Mouse (Mus musculus) liver, postnatal 0 days (tissue): Measurements from ENCODE around the gene Prlh. TPM values are rescaled to one million over a fixed set of nuclear protein-coding genes. Genes with fewer than 3 reads are reported as not detected.

Source experiments
- ATAC-seq: fragments of 200-750 bp; cut with Nextera tagmentation; 2 replicates; pipeline ENCODE4 v1.8.0; 2017; ENCODE audit warnings: mild to moderate bottlenecking, moderate library complexity
- DNase-seq: peaks from one replicate; pipeline ENCODE4 v3.0.0-alpha.2; 2016
- H3K27ac ChIP-seq: fragments of 300-500 bp; sonication (generic); 2 replicates; pipeline ENCODE4 v1.5.1; 2014; ENCODE audit warnings: antibody characterized with exemption, moderate library complexity, mild to moderate bottlenecking, low read depth
- H3K27me3 ChIP-seq: fragments of 300-500 bp; sonication (generic); 2 replicates; pipeline ENCODE4 v1.6.1; 2014; ENCODE audit warnings: low read length, control low read depth, mixed read lengths; ENCODE audit not compliant: insufficient read depth
- H3K36me3 ChIP-seq: fragments of 300-500 bp; sonication (generic); replicated peaks from 2 replicates; pipeline ENCODE4 v1.6.1; 2014; ENCODE audit warnings: mild to moderate bottlenecking, control low read depth, low read length, moderate library complexity, mixed read lengths; ENCODE audit not compliant: insufficient read depth
- H3K4me1 ChIP-seq: fragments of 300-500 bp; sonication (generic); 2 replicates; pipeline ENCODE4 v1.6.1; 2014; ENCODE audit warnings: antibody characterized with exemption, mild to moderate bottlenecking, control low read depth; ENCODE audit not compliant: insufficient read depth
- H3K4me2 ChIP-seq: fragments of 300-500 bp; sonication (generic); 2 replicates; pipeline ENCODE4 v1.6.1; 2014; ENCODE audit warnings: low read depth, mild to moderate bottlenecking, low read length, moderate library complexity, mixed read lengths
- H3K4me3 ChIP-seq: fragments of 300-500 bp; sonication (generic); 2 replicates; pipeline ENCODE4 v1.5.1; 2014; ENCODE audit warnings: low read depth, low read length
- H3K9ac ChIP-seq: fragments of 300-500 bp; sonication (generic); replicated peaks from 2 replicates; pipeline ENCODE4 v1.6.1; 2014; ENCODE audit warnings: mild to moderate bottlenecking, moderate library complexity
- H3K9me3 ChIP-seq: fragments of 300-500 bp; sonication (generic); 2 replicates; pipeline ENCODE4 v1.6.1; 2016; ENCODE audit warnings: mild to moderate bottlenecking, control low read depth, low read length, mixed read lengths
- CTCF ChIP-seq: sonication (generic); IDR thresholded peaks from 2 replicates; pipeline ENCODE4 v1.5.1; 2016; ENCODE audit warnings: antibody characterized with exemption, low read depth
- EP300 ChIP-seq: IDR thresholded peaks from 2 replicates; pipeline ENCODE4 v1.6.1; 2016; ENCODE audit warnings: antibody characterized with exemption, low read depth, mild to moderate bottlenecking
- WGBS: fragments of 180-500 bp; shearing (Covaris S2); extraction: QIAGEN DNeasy Blood & Tissue Kit; methylation state at CpG from one replicate; pipeline ENCODE4 v1.1.7; 2014; ENCODE audit not compliant: insufficient replicate concordance; 5-methylcytosine and 5-hydroxymethylcytosine counted together
- polyA plus RNA-seq: library from polyadenylated mRNA; unstranded; fragments of >200 nt; fragmentation: Nextera tagmentation; extraction: Ambion mirVana; gene quantifications from 2 replicates; pipeline ENCODE4 v1.2.1, GENCODE M21; 2015

The Prlh gene
- polyA plus RNA-seq, 1 experiment from 2014 or later = not detected

DNA sequence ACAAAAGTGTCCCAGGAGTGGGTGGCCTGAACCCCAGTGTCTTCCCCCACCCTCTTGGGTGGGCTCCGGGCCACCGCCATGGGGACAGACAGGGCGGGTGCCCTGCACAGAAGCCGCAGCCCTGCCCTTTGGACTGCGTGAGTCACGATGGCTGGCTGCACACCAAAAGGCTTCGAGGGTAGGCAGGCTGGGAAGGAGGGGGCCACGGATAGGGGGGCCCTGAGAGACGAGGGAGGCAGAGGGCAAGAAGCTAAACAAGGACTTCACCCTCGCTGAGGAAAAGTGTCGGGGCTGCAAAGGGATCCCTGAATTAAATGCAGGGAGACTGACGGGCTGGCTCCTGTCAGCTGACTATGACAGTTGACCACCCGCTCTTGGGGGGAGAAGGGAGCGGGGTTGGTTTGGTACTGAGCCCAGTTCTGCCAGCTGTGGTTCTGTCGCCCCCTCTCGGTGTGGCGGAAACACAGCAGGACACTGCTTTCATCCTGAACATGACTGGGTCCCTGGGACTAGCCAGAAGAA, 43.2 kb upstream of the Prlh start:
- TF ChIP-seq CTCF = peak; percentile 19; the same call in 1 of the 2 replicates
- no peak for TF ChIP-seq EP300
- no peaks in the 10 kb centered on the region for H3K36me3 ChIP-seq
- DNase-seq = peak; percentile 34
- H3K4me3 ChIP-seq = no peak overlapping the region
- 0 out of 2 replicates have a peak overlapping the region, but pooled peaks have one; percentile 4 for H3K4me2 ChIP-seq
- 40% methylated on average over 17 of the region's 17 CpGs for WGBS
- ATAC-seq = peak; percentile 21; the same call in 1 of the 2 replicates
- peaks cover 2% of the 10 kb centered on the region; the same call in 1 of the 2 replicates for H3K27me3 ChIP-seq
- H3K27ac ChIP-seq = no peak overlapping the region
- H3K9ac ChIP-seq = no peak overlapping the region
- peaks cover 2% of the 10 kb centered on the region; the same call in 1 of the 2 replicates for H3K4me1 ChIP-seq
- no peaks in the 10 kb centered on the region for H3K9me3 ChIP-seq

- Histone ChIP-seq H3K4me2 (no peak overlapping the region), H3K36me3 (no peaks in the 10 kb centered on the region), H3K27me3 (peaks cover 8% of the 10 kb centered on the region; the same call in 1 of the 2 replicates), H3K9ac (no peak overlapping the region), H3K9me3 (no peaks in the 10 kb centered on the region), H3K4me1 (peaks cover 10% of the 10 kb centered on the region; the same call in 1 of the 2 replicates), H3K4me3 (no peak overlapping the region), H3K27ac (no peak overlapping the region)
- DNase-seq (no peak), ATAC-seq (no peak)
- no peak for TF ChIP-seq CTCF
- no peak for TF ChIP-seq EP300
- WGBS = 73% methylated on average over 6 of the region's 6 CpGs
Observed at GRCm38 (mm10) chr1:90913231-90913630, 39.7 kb upstream of the Prlh start.

- H3K4me3 ChIP-seq = no peak within 1 kb of the TSS
Observed at GRCm38 (mm10) chr1:90914948-90915569, 37.8 kb upstream of the Prlh start, which contains the start of gene Mlph. Mlph (plus strand) TSS chr1:90915085.

DNA sequence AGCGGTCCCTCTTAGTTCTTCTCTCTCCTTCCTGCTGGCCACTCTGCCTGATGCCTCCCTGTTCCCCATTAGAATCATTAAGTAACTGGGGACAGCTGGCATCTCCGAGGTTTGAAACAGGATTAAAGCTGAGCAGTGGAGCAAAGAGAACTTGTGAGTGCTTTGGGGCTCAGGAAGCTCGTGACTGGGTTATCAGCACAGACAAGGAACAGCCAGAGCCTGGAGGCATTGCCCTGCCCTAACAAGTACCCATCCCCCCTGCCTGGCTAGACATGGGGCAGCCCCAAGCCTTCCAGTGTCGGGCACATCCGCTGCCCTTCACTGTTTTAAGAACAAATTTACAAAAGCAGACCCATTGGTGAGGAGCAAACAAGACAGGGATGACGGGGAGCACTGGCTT, 35.4 kb upstream of the Prlh start:
- Histone ChIP-seq H3K9me3 (peaks cover 6% of the 10 kb centered on the region; the same call in 1 of the 2 replicates), H3K27ac (no peak overlapping the region), H3K4me1 (peaks cover 10% of the 10 kb centered on the region; the same call in 1 of the 2 replicates), H3K4me2 (no peak overlapping the region), H3K4me3 (no peak overlapping the region), H3K27me3 (peaks cover 8% of the 10 kb centered on the region; the same call in 1 of the 2 replicates), H3K36me3 (no peaks in the 10 kb centered on the region), H3K9ac (no peak overlapping the region)
- 43% methylated on average over 6 of the region's 6 CpGs for WGBS
- ATAC-seq (no peak), DNase-seq (no peak)
- TF ChIP-seq CTCF = no peak
- no peak for TF ChIP-seq EP300

More at GRCm38 (mm10) chr1:90914948-90915569, 37.8 kb upstream of the Prlh start, which contains the start of gene Mlph:
- peak; percentile 36 for DNase-seq
- Histone ChIP-seq H3K36me3 (no peaks in the 10 kb centered on the region), H3K9ac (no peak within 1 kb of the TSS), H3K9me3 (peaks cover 2% of the 10 kb centered on the region; the same call in 1 of the 2 replicates), H3K4me1 (peaks cover 10% of the 10 kb centered on the region; the same call in 1 of the 2 replicates), H3K4me2 (peak within 1 kb of the TSS; percentile 62), H3K27ac (no peak within 1 kb of the TSS), H3K27me3 (peaks cover 8% of the 10 kb centered on the region; the same call in 1 of the 2 replicates)
- ATAC-seq = peak; percentile 58; the same call in 1 of the 2 replicates
- WGBS = 13% methylated on average over 18 of the region's 18 CpGs
- TF ChIP-seq EP300 (no peak), CTCF (no peak)

DNA sequence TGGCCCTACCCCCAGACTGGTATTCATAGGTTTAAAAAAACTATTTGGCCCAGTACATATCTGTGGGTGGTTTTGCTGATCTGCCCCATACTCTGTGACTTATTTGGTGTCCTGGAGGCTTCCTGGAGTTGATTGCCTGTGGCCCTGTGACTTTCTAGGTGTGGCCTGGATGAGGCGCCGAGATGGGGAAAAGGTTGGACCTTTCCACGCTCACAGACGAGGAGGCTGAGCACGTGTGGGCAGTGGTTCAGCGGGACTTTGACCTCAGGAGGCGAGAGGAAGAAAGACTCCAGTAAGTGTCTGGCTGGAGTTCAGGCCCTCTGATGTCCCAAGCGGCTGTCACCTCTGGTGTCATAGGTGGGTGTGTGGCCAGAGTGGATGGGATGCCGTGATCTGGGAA, 31.2 kb upstream of the Prlh start:
- H3K36me3 ChIP-seq = no peaks in the 10 kb centered on the region
- H3K9me3 ChIP-seq = peaks cover 6% of the 10 kb centered on the region; the same call in 1 of the 2 replicates
- ATAC-seq (no peak), DNase-seq (no peak)
- no peak overlapping the region for H3K4me3 ChIP-seq
- no peaks in the 10 kb centered on the region for H3K27me3 ChIP-seq
- TF ChIP-seq EP300 (no peak), CTCF (no peak)
- H3K9ac ChIP-seq = no peak overlapping the region
- no peak overlapping the region for H3K27ac ChIP-seq
- H3K4me1 ChIP-seq = no peaks in the 10 kb centered on the region
- H3K4me2 ChIP-seq = no peak overlapping the region
- whole genome bisulfite sequencing = 84% methylated on average over 9 of the region's 9 CpGs

GRCm38 (mm10) chr1:90926030-90926429, 26.9 kb upstream of the Prlh start:
- Histone ChIP-seq H3K27me3 (peaks cover 8% of the 10 kb centered on the region), H3K4me1 (peaks cover 4% of the 10 kb centered on the region), H3K4me2 (no peak overlapping the region), H3K36me3 (no peaks in the 10 kb centered on the region), H3K27ac (no peak overlapping the region), H3K9ac (no peak overlapping the region), H3K4me3 (no peak overlapping the region), H3K9me3 (no peaks in the 10 kb centered on the region)
- ATAC-seq = no peak
- 77% methylated on average over 4 of the region's 4 CpGs for WGBS
- DNase-seq = no peak
- TF ChIP-seq CTCF (no peak), EP300 (no peak)
